Mouse (Mus musculus) heart, postnatal 4 days (tissue): ENCODE measurements around the gene Kctd20. TPM values are rescaled to one million over a fixed set of nuclear protein-coding genes. Genes with fewer than 3 reads are reported as not detected.

Source experiments
- DNase-seq: peaks from one replicate; pipeline ENCODE4 v3.0.0; 2021
- total RNA-seq, 2 experiments: library from RNA; stranded (reverse); gene quantifications; 2 replicates each; pipeline ENCODE4 v1.2.3; 2021

The Kctd20 gene
- total RNA-seq, 2 experiments from 2014 or later: 63.1 to 65.3 TPM

DNA sequence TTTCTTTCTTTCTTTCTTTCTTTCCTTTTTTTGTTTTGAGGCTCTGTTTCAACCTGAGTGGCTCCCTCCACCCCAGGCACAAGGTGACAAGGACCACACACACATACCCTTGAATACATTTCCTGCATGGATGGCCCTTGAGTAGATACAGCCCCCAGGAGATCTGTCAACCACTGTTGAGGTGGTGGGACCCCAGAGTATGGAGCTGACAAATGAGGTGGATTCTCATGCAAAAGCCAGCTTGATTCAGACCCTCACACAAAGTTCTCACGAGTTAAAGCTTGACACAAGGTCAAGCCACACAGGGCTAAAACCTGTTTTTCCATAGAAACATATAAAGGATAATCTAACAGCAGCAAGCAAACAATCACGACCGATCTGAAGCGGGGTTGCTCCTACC, 19.5 kb upstream of the Kctd20 start:
- no peak for DNase-seq

DNA sequence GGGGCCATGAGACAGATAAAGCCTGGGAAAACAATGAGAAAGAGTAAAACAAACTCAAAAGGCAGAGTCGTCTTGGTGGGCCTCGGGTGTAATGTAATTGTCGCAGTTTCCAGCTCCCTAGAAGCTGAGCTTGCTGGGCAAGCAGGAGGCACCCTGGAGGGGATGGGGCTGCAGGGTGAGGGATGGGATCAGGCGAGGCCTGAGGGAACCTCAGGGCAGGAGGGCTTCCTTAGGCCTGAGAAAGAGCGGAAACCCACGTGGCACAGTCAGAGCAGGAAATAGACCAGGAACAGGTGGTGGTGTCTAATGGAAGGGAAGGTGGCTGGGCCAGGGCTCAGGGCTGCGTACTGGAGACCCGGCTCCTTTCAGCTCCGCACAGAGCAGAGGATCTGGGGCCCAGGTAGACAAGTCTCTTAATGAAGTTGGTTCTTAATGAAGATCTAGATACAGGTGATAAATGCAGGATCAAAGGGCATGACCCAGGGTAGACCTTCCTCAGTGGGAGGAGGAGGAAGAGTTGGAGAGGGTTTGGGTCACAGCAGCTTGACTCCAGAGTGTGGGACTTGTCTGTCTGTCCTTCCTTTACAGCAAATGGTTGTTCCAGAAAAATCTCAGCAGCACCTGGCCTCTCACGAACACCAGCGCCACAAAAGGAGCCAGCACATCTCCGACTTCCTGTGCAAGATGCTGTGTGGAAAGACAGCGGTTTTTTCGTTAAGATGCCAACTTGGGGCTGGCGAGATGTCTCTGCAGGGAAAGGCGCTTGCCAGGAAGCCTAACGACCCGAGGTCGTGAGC, 17.4 kb upstream of the Kctd20 start:
- no peak for DNase-seq

DNA sequence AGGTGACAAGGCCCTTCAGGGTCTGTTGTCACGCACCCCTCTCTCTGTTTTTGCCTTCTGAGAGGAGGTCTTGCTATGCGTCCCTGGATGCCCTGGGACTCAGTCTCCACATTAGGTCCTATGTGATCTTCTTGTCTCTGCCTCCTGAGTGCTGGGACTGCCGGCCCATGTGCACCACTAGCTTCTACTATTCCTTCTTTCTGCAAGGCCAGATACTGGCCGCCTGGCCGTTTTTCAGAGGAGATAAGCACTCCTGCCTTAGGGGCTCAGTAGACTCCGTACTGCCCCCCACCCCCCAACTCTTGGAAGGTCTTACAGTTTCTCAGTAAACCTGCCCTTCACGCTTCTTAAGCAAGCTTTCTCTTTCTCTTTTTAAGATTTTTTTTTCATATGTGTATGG, 15.6 kb upstream of the Kctd20 start:
- no peak for DNase-seq

DNA sequence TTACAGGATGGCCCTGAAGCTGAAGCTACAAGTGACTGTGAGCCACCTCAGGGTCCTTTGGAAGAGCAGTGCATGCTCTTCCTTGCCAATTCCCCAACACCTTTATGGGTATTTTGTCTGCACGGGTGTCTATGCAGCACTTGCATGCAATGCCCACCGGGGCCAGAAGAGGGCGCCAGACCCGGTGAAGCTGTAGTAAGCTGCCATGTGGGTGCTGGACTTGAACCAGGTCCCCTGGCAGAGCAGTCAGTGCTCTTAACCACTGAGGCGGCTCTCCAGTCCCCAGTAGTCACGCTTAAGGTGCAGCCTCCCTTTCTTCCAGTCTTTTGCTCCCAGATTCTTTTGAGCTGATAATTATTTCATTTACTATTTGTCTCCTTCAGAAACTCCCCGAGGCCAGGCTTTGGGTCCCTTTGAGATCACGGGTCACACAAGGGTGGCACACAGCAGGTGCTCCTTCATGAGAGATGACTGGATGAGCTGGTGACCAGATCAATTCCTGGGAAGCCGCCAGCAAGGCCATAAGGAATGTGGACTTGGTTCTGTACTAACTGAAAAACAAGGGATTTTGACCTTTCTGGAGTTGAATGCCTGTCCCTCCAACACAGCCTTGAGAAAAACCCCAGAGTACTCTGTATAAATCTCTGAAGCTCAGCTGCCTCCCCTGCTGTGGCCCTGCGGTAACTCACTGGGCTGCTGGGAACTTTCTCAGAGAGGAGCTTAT, 15.0 kb upstream of the Kctd20 start:
- peak; percentile 60 for DNase-seq

DNA sequence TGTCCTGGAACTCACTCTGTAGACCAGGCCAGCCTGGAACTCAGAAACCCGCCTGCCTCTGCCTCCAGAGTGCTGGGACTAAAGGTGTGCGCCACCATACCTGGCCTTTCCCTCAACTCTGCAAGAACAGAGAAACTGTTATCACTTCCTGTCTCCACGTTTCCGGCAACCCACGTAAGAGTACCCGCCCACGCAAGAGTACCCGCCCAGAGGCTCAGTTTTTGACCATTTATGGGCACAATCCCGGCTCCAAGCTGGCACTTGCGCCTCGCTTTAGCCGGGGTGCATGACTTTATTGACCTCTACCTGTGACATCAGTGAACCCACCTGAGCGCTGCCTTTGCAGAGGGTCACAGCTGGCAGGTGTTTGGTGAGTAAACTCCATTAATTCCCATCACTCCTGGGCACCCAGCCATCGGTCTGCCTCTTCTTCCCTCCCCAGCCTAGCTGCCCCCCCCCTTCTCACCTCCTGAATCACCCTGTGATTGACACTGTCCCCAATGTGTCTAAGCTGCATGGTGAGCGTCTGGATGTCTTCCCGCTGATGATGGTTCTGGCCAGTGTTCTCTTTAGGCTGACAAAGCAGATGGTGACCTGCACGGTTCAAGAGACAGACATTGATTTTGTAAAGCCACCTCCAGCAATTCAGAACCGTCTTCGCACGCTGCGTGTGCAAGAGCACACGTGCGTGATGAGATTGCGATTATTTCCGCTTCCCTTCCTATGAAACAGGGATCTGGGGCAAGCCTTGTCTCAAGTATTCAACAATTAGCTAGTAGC, 10.8 kb upstream of the Kctd20 start:
- DNase-seq: no peak

DNA sequence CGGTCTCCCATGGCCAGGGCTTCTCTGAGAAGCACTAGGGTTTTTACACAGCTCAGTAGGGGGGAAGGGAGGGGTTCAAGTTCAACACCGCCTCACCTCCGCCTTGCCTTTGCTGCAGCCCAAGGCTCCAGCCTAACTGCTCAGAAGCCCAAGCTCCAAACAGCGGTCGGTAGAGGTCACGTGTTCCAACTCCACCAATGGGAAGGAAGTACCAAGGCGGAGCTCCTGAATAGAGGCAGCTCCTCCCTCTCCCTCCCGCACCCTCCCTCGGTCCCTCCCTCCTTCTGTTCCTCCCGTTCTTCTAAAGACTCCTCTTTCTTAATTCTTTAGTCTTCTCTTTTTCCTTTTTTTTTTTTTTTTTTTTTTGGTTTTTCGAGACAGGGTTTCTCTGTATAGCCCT, 9.6 kb upstream of the Kctd20 start:
- no peak for DNase-seq

DNA sequence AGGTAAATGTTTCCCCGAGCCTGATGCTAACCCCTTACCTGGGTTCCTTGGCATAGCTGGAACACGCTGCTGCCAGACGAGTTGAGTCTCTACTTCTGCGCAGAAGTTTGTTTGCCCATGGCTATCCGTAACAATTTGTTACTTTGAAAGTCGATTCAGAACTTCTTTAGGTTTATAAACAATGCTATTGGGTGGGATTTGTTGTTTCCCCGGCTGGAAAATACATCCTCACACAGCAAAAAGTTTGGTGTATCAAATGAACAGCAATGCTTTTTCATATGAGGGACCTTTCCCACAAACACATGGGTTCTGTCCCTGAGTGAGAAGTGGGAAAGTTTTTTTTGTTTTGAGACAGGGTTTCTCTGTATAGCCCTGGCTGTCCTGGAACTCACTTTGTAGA, 8.0 kb upstream of the Kctd20 start, which contains the start of gene Pxt1:
Gene Pxt1 (minus strand): TSS at position 101 of the 400 bp plus-strand sequence.
- DNase-seq: no peak

DNA sequence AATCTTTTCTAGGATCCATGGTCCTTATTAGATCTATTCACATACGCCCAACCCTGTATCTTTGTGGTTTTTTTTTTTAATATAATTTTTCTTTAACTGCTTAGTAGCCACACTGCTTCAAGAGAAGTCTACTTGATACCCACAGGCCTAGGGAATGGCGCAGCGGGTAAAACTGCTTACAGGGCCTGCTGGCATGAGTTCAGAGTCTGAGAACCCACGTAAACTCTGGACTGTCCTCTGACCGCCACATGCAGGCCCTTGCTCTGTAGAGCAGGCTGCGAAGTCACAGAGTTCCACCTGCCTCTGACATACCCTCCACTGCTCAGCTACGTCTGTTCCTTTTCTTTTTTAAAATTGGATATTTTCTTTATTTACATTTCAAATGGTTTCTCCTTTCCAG, 7.3 kb upstream of the Kctd20 start:
- DNase-seq: no peak

DNA sequence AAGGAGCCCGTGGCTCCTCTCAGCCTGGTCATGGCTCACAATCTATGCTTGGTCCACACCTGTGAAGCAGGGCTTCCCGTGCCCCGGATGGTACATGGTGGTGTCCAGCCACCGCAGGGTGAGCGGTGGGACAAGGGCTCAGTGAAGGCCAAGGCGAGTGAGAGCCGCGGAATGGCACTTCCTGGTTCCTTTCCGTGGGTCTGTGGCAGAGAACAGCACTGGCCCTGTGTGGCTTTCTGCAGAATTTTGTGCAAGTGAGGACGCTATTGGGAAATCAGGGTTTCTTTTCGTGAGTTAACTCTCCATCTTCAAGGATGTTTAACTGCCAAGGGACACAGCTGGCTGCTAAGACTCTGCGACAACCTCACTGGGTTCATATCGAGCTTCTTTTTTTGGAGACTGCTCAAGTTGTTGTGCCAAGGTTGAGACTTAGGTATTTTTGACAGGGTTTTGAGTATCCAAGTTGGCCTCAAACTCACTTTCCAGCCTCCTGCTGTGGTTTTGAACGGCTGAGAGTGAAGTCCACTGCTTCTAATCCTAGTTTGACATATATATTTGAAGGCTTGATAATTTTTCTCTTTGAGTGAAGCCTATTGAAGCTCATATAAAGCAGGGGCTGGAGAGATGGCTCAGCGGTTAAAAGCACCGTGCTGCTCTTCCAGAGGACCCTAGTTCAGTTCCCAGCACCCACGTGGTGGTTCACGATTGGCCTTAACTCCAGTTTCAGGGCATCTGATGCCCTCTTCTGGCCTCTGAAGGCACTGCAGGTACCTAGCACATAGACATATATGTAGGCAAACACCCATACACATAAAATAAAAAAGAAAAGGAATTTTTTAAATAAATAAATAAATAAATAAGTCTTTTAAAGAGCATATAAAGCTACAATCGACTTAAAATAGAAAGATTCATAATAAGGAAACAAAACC, 4.5 kb upstream of the Kctd20 start:
- no peak for DNase-seq

DNA sequence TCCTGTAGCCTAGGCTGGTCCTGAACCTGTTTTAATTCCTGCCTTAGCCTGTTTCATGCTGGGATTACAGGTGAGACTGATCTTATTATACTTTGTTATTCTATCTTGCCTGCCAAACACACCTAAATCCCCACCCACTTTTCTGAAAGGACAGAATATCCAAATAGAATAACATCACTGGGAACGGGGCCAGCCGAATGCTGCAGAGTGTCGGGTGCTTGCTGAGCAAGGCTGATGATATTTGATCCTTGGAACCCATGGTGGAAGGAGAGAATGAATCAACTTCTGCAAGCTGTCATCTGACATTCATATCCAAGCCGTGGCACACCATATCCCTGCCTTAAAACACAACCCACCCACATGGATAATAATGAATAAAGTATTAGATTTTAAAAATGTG, 3.1 kb upstream of the Kctd20 start:
- DNase-seq: no peak

DNA sequence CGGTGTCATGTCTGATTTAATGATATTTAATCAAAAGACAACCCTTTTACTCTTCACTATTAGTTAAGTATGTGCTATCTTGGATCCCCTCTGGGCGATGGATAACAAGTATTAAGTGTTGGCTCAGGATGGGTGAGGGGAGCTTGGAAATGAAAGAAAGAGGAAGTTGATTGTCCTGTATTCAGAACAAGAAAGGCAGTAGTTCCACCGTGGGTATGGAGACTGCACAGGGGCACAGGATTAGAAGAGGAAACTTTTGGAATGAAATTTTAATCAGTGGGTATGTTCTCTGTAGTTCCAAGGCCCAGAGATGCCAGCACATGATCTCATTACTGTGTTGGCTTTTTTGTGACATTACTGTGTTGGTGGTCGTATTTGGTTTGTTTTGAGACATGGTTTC, 999 bp upstream of the Kctd20 start:
- DNase-seq: no peak

DNA sequence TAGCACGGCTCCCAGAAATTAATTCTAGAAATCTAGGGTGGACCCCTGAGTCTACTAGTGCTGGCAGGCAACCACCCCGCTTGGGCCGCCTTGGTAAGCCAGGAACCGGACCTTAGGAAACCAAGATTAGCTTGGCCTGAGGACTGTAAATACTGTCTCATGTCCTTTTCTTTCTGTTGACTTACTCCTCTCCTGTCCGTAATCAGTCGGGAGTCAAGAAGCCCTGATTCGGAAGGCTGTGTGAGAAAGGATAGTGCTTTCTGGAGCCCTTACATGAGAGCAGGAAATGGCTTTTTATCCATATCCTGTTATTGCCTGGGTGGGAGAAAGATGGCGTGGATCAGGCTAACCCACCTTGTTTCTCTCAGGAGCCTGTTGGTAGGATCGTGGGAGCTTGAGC, 1.5 kb downstream of the Kctd20 start:
- no peak for DNase-seq

DNA sequence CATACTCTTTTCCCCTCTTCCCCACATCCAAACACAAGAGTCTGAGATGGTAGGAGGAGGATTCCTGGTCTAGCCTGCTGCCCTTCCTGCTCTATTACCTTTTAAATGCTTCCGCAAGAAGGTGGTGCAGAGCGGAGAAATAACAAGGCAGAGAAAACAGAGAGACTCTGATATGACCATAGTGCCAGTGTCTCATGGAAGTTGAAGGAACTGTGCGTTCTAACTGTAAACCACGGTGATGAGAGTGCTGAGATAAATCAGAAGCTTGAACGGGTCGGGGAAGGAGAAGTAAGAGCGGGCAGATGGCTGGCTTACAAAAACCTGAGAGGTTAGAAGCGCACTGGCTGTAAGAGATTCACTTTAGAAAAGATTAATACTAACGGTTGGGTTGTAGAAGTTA, 2.7 kb downstream of the Kctd20 start:
- DNase-seq: no peak

DNA sequence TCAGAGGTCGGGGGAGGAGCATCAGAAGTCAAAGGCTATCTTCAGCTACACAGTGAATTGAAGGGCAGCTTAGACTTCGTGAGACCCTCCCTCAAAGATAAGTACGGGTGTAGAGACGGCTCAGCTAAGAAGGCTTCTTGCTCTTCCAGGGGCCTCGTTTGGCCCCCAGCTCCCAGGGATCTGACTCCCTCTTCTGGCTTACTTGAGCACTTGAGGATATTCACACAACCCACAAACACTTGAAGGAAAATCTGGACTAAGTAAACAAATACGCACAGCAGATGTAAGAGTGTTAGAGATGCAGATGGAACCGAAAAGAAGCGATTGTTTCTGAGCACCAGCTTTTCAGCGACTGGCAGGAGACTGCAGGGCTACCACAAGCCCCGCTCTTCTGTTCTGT, 8.8 kb downstream of the Kctd20 start:
- DNase-seq: no peak

DNA sequence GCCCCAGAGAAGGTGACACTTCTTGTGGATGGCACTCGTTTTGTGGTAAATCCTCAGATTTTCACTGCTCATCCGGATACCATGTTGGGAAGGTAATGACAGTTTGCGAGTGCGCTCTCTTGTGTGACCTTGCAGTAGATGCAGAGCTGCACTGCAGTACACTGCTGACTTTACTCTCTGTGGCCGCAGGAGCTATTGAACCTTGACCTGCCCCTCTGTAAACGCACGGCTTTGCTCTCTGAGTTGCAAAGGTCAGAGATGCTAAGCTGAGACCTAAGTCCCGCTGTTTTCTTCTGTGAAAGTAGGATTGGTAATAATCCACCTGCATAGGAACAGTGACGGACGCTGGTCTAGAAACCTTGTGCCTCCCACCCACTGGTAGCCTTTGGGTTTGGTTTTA, 9.8 kb downstream of the Kctd20 start:
- DNase-seq: no peak

DNA sequence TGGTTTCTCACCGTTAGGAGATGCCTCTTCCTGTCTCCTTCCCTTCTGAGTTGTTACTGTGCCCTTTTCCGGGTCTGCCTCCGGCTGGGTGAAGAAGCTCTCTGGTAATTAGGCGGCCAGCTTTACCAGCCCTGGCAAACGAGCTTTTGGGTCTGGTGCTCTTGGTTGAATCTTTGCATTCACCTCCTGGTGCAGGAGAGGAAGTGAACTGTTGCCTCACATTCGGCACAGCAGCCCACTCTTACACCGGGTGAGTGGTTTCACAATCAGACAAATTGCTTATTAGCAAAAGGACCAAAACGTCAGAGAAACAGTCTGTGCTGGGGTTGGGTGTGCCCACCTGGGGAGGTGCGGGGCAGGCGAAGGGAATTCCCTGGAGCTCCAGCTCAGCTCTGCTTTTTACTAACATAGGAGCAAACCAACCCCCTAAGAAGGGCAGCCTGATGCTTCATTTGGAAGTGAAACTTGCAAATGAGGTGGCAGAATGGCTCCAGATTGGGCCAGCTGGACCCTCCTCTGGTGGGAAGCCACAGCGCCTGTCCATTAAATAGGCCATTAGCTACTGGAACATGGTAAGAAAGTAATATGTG, 15.4 kb downstream of the Kctd20 start:
- no peak for DNase-seq

DNA sequence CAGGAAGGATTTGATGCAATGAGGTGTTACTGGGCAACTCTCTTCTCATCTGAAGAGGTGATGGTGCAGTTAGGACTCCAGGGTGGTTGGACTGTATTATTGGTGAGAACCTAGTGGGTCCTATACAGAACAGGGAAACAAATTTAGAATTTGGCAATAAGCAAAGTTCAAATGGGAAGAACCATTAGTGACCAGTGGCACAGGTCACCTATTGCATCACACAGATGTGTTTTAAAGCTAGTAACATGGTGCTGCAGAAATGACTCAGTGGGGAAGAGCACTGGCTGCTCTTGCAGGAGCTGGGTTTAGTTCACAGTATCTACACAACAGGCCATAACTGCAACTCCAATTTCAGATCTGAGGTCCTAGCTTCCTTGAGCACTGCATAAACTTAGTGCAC, 18.4 kb downstream of the Kctd20 start:
- no peak for DNase-seq

DNA sequence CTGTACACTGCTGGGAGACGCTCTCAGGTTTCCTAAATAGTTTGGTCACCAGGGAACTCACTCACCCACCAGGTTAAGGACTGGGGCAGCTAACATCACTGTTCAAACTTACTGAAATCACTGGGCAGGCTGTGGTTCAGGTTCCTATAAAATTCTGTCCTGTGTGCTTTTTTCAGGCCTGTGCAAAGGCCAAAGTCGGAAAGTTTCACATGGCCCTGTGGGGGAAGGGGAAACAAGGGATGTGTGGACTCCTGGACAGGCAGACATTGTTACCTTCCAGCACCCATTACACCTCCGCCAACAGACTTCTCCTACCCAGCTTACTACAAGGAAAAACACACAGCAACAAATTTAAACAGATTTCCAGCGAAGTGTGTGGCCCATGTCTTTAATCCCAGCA, 27.3 kb downstream of the Kctd20 start:
- DNase-seq: no peak

DNA sequence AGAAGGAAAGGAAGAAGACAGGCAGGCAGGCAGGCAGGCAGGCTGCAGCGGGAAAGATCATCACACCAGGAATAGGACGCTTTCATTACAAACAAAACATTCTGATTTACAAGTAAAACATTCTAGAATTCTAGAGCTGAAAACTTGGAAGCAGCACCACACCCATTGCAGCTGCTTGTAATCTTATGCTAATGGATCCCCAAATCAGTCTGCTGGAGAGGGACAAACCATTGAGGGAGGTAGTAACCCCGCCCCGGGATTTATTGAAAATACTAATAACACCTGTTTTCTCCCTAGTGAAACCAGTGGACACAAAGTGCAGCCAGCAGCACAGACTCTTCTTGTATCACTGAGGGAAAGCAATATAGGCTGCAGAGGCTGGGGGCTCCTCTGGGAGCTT, 29.3 kb downstream of the Kctd20 start:
- DNase-seq: no peak

DNA sequence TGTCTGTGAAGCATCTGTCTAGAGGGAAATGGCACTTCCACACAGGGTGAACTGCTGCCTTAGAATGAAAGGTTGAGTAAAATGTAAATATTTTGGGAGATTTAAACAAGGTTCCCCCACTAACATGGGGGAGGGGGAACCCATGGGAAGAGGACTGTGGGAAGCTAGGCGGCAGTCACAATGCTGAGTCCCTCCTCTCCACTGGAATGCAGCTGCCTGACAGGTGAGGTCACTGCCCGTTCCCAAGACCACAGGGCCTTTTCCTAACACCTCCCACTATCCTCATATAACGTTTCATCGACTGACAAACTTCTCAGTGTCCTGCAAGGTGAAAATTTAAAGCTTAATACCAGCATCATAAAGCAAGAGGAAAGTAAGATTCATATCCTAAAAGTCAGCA, 30.8 kb downstream of the Kctd20 start:
- peak; percentile 30 for DNase-seq

DNA sequence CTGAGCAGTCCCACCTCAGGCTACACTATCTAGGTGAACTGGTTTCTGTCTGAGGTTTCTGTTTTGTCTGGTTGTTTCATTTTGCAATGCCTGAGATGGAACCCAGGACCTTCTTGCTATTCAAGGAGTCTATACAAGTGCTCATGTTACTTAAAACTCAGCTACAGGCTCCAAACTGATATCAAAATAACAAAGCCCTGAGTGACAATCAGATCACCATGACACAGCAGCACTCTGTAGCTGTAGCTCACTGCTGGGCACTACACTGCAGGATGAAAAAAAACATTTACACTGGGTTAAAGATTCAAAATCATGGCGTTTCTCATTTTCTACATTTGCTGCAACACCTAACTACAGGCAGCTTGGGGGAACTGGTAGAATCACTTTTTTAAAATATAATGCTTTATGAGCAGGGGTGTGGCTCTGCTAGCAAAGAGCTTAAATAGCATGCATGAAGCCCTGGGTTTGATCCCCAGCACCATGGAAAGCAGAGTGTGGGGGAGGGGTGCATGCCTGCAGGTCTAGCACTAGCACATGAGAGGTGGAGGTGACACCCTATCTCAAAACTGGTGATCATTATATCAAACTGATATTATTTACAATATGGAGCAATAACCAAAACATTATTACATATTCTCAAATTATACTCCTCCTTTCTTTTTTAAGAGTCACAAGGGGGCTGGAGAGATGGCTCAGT, 33.1 kb downstream of the Kctd20 start:
- DNase-seq: no peak
